Mouse (Mus musculus) ES-Bruce4 (cell line): Measurements from ENCODE around the gene Gtpbp1.

Experiments
- CTCF ChIP-seq: IDR thresholded peaks from one replicate; pipeline ENCODE4 v1.8.1; 2011; ENCODE audit warnings: low read depth, low read length
- EP300 ChIP-seq: IDR thresholded peaks from 2 replicates; pipeline ENCODE4 v1.6.1; 2011; ENCODE audit warnings: low read depth, low read length; ENCODE audit not compliant: insufficient read depth

GRCm38 (mm10) chr15:79763601-79764246, 73.1 kb downstream of the Gtpbp1 start:
- no peak for TF ChIP-seq CTCF
- no peak for TF ChIP-seq EP300
